21 mouse cellular contexts compared by ENCODE assay signal in the genomic region with DNA sequence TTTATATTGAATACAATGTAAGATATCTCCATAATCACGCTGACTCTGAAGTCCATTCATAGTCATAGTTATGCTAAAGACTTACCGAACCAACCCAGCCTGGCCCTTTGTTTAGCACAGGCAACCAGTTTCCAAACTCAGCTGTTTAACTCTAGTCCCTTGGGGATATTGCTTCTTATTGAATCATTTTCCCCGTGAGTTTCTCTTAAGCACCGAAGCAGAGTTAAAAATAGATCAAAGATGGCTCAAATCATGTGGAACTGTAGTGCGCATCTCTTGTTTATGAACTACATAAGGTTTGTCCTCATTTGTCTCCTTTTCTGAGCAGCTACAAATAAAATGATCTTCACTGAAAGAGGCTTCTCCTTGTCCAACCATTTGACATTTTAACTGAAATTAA.
DNase-seq lines count a peak whose midpoint lies in the region; ATAC-seq lines count a peak whose summit lies in the region.
"Had no signal": no experiment of that assay in that cellular context is flagged by ENCODE, and none has a peak within 500 bp of the region (broad histone marks: within the 10 kb centered on the region; RNA-seq: fewer than 3 reads in every experiment).

No protein-coding gene starts in this region.

- no peak overlapping the region for H3K27ac ChIP-seq in midbrain, embryonic 14.5 days (replicated peaks; ENCODE audit: low read depth, low read length)
- no peak overlapping the region for H3K27ac ChIP-seq in midbrain, embryonic 10.5 days (replicated peaks)
- H3K27ac ChIP-seq in kidney, embryonic 16.5 days (ENCODE audit: low read length), result no peak overlapping the region
- H3K27ac ChIP-seq: embryonic facial prominence, embryonic 13.5 days; forebrain, embryonic 13.5 days; hindbrain, embryonic 12.5 days had no signal

- 37% methylated on average over 5 of the region's 5 CpGs for WGBS in midbrain, embryonic 14.5 days
- WGBS in midbrain, embryonic 10.5 days, result 69% methylated on average over 5 of the region's 5 CpGs
- WGBS in kidney, embryonic 16.5 days, result 71% methylated on average over 5 of the region's 5 CpGs

- ATAC-seq in midbrain, embryonic 14.5 days (ENCODE audit: low FRiP score, low TSS enrichment), result no peak
- ATAC-seq in kidney, embryonic 16.5 days (ENCODE audit: low FRiP score, low TSS enrichment), result no peak
- ATAC-seq: activated CD4-positive, CD25-positive, alpha-beta regulatory T cell, adult 4 months; CD4-positive, CD25-positive, alpha-beta regulatory T cell, adult 4 months; forebrain, embryonic 13.5 days; forebrain, postnatal 0 days; Patski had no signal

- DNase-seq in embryo, embryonic 11 days, result peak; percentile 10
- no peak for DNase-seq in embryo, embryonic 10.5 days (ENCODE audit: low spot score)
- peak; percentile 65 for DNase-seq in midbrain, embryonic 14.5 days
- DNase-seq in midbrain, embryonic 10.5 days (ENCODE audit: low spot score), result no peak
- peak; percentile 55 for DNase-seq in brain, adult 2 months (ENCODE audit: low read depth, low spot score)
- DNase-seq in telencephalon, adult 2 months (ENCODE audit: low read depth, low spot score), result peak; percentile 28
- DNase-seq: adrenal gland, postnatal 14 days; B cell, adult 2 months; cerebellum, adult 2 months; cerebellum, postnatal 10 days; forebrain, postnatal 0 days; gastrocnemius, postnatal 25 days; heart, postnatal 36 days had no signal

- H3K36me3 ChIP-seq in midbrain, embryonic 14.5 days (ENCODE audit: control insufficient read depth, insufficient read depth, low read length), result no peaks in the 10 kb centered on the region
- H3K36me3 ChIP-seq in midbrain, embryonic 10.5 days, result no peaks in the 10 kb centered on the region
- H3K36me3 ChIP-seq in kidney, embryonic 16.5 days (ENCODE audit: insufficient read depth, low read length), result no peaks in the 10 kb centered on the region
- H3K36me3 ChIP-seq: embryonic facial prominence, embryonic 13.5 days; heart, embryonic 12.5 days; hindbrain, embryonic 12.5 days had no signal

- H3K9ac ChIP-seq in midbrain, embryonic 14.5 days (replicated peaks; ENCODE audit: low read length), result no peak overlapping the region
- no peak overlapping the region for H3K9ac ChIP-seq in kidney, embryonic 16.5 days (replicated peaks; ENCODE audit: low read length)
- H3K9ac ChIP-seq: embryonic facial prominence, embryonic 13.5 days; forebrain, embryonic 13.5 days; forebrain, postnatal 0 days; heart, embryonic 12.5 days; hindbrain, embryonic 12.5 days had no signal

- no peaks in the 10 kb centered on the region for H3K9me3 ChIP-seq in midbrain, embryonic 14.5 days (ENCODE audit: control insufficient read depth, low read length)
- H3K9me3 ChIP-seq in midbrain, embryonic 10.5 days (replicated peaks), result no peaks in the 10 kb centered on the region; the same call in 1 of the 2 replicates
- no peaks in the 10 kb centered on the region for H3K9me3 ChIP-seq in kidney, embryonic 16.5 days (ENCODE audit: low read length)
- H3K9me3 ChIP-seq: embryonic facial prominence, embryonic 13.5 days; forebrain, embryonic 13.5 days; heart, embryonic 12.5 days; hindbrain, embryonic 12.5 days had no signal

- no peak overlapping the region for H3K4me3 ChIP-seq in midbrain, embryonic 14.5 days (replicated peaks; ENCODE audit: low read depth, low read length)
- no peak overlapping the region for H3K4me3 ChIP-seq in midbrain, embryonic 10.5 days
- H3K4me3 ChIP-seq in kidney, embryonic 16.5 days (ENCODE audit: low read length), result no peak overlapping the region
- H3K4me3 ChIP-seq: embryonic facial prominence, embryonic 13.5 days; forebrain, embryonic 13.5 days; heart, embryonic 12.5 days; hindbrain, embryonic 12.5 days had no signal

- no peaks in the 10 kb centered on the region for H3K4me1 ChIP-seq in midbrain, embryonic 14.5 days (ENCODE audit: control insufficient read depth, insufficient read depth, low read length)
- peaks cover 2% of the 10 kb centered on the region for H3K4me1 ChIP-seq in midbrain, embryonic 10.5 days
- H3K4me1 ChIP-seq in kidney, embryonic 16.5 days (ENCODE audit: insufficient read depth, low read length), result no peaks in the 10 kb centered on the region
- H3K4me1 ChIP-seq: embryonic facial prominence, embryonic 13.5 days; forebrain, embryonic 13.5 days; heart, embryonic 12.5 days had no signal

- H3K4me2 ChIP-seq in midbrain, embryonic 14.5 days (ENCODE audit: low read length), result no peak overlapping the region
- H3K4me2 ChIP-seq in kidney, embryonic 16.5 days (replicated peaks; ENCODE audit: low read depth, low read length), result no peak overlapping the region
- H3K4me2 ChIP-seq: embryonic facial prominence, embryonic 13.5 days; forebrain, embryonic 13.5 days; heart, embryonic 12.5 days; hindbrain, embryonic 12.5 days had no signal

- H3K27me3 ChIP-seq in midbrain, embryonic 14.5 days (ENCODE audit: control insufficient read depth, insufficient read depth, low read length), result no peaks in the 10 kb centered on the region
- no peaks in the 10 kb centered on the region for H3K27me3 ChIP-seq in midbrain, embryonic 10.5 days (ENCODE audit: low read depth, poor library complexity, severe bottlenecking)
- no peaks in the 10 kb centered on the region for H3K27me3 ChIP-seq in kidney, embryonic 16.5 days (ENCODE audit: insufficient read depth, low read length)
- H3K27me3 ChIP-seq: embryonic facial prominence, embryonic 13.5 days; forebrain, embryonic 13.5 days; heart, embryonic 12.5 days; hindbrain, embryonic 12.5 days; Patski had no signal

Comparison
In these comparisons a context has a peak if more than half of its experiments do, and no peak if none do; other contexts are left out.
1. DNase-seq: peak in embryo, embryonic 11 days (single experiment), midbrain, embryonic 14.5 days (single experiment), brain, adult 2 months (single experiment) and telencephalon, adult 2 months (single experiment); none in embryo, embryonic 10.5 days (single experiment) and midbrain, embryonic 10.5 days (single experiment).